Mouse (Mus musculus): ENCODE measurements around the gene Plscr2.

GRCm38 (mm10) chr9:92228867-92229832 is 46.3 kb upstream of the Plscr2 start:
- TF ChIP-seq POLR2A (IDR thresholded peaks at IDR 0.05; ENCODE audit: extremely low read depth, insufficient read depth, low read length) (no peak), CTCF (IDR thresholded peaks at IDR 0.05; ENCODE audit: low read depth, low read length) (no peak)

Data from liver, adult 2 months (tissue).